Mouse (Mus musculus) megakaryocyte, embryonic 14.5 days (primary cell): ENCODE measurements around the gene Slc7a6os. TPM values are rescaled to one million over a fixed set of nuclear protein-coding genes. Genes with fewer than 3 reads are reported as not detected.
A peak's percentile ranks its signal among the peaks of the same experiment; 100 is the strongest.

Source experiments
- H3K27me3 ChIP-seq: replicated peaks from 2 replicates; pipeline ENCODE3; 2012; ENCODE audit warnings: inconsistent platforms
- H3K36me3 ChIP-seq: replicated peaks from 2 replicates; pipeline ENCODE3; 2012; ENCODE audit warnings: low read length, inconsistent platforms, mixed read lengths
- H3K4me1 ChIP-seq: 2 replicates; pipeline ENCODE4 v1.6.1; 2012; ENCODE audit warnings: inconsistent platforms
- H3K4me3 ChIP-seq: replicated peaks from 2 replicates; pipeline ENCODE3; 2012; ENCODE audit warnings: moderate library complexity, mild to moderate bottlenecking, inconsistent platforms
- H3K9me3 ChIP-seq: 2 replicates; pipeline ENCODE4 v1.6.1; 2012; ENCODE audit warnings: inconsistent platforms
- FLI1 ChIP-seq: IDR thresholded peaks from 2 replicates; pipeline ENCODE4 v1.6.1; 2012; ENCODE audit warnings: low read length, inconsistent platforms, mixed read lengths
- GATA1 ChIP-seq: IDR thresholded peaks from 3 replicates; pipeline ENCODE4 v1.6.1; 2012; ENCODE audit warnings: mixed read lengths, low read length, inconsistent platforms, borderline replicate concordance
- polyA plus RNA-seq: library from polyadenylated mRNA; stranded (reverse); fragments of >175 nt; gene quantifications from 2 replicates; pipeline ENCODE4 v1.2.3, GENCODE M21; 2012; ENCODE audit warnings: low replicate concordance; ENCODE audit not compliant: insufficient read depth

Slc7a6os gene
- 11.7 and 21.5 TPM in 2 replicates for polyA plus RNA-seq

DNA sequence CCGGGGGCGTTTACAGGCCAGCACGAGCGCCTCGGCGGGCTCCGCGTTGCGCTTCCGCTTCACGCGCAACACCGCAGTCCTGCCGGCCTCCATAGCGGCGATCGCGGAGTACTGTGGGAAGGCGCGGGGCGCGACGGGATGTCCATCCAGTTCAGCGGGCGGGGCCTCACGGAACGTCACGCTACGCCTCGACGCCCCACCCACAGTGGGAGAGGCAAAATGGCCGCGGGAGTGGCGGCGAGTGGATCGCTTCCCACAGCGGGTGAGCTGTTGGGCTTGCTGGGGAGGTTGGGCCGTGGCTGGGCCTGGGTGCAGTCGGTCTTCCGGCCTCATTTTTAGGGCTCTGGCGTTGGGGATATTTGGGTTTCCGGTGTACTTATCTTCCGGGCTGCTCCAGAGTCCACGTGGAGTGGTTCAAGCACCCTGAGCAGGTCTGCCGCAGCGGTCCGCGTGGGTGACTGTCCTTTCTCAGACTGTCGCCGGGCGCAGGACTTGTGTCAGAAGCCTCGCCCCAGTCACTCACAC lies at the start of gene Slc7a6os, which contains the start of gene Prmt7:
Gene Slc7a6os, minus strand, starts transcription at position 115 of the 525 bp plus-strand sequence.
Gene Prmt7, plus strand, starts transcription at position 116 of the 525 bp plus-strand sequence.
- Histone ChIP-seq H3K9me3 (no peaks in the 10 kb centered on the region), H3K27me3 (no peaks in the 10 kb centered on the region), H3K4me3 (peak within 1 kb of the TSS; percentile 95), H3K4me1 (peaks cover 34% of the 10 kb centered on the region), H3K36me3 (peaks cover 48% of the 10 kb centered on the region)
- TF ChIP-seq FLI1 (no peak), GATA1 (no peak)

DNA sequence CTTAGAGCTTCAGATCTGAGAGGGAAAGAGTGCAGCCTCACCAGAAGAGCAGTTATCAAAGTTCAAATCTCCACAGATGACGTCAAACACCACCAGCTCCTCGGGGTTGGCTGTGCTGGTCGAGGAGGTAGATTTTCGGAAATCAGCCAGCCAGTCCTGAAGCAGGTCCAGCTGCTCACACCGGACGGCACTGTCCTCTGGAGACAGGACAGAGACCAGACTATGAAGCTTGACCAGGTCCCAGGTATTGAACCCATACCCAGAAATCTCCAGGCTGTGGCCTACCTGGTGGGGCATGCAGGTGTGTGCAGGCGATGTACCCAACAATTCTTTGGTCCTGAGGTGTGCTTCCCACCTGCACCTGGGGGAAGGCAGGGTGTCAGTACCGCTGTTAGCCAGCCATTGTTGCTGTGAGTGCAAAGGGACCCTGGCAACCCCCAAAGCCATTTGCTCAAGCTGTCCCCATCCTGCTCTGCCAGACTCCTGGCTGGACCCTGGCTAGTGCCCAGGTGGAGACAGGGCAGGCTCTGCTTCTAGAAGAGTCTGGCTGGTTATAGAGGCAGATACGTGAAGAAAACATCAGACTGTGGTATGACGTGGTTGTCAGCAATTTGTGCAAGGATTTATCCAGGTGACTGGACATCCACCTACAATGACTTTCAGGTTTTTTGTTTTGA lies 49.0 kb upstream of the Slc7a6os start:
- TF ChIP-seq FLI1: no peak
- TF ChIP-seq GATA1: no peak
- H3K27me3 ChIP-seq: peaks cover 12% of the 10 kb centered on the region
- no peaks in the 10 kb centered on the region for H3K9me3 ChIP-seq
- H3K4me3 ChIP-seq: no peak overlapping the region
- peaks cover 18% of the 10 kb centered on the region for H3K4me1 ChIP-seq
- H3K36me3 ChIP-seq: peaks cover 39% of the 10 kb centered on the region

DNA sequence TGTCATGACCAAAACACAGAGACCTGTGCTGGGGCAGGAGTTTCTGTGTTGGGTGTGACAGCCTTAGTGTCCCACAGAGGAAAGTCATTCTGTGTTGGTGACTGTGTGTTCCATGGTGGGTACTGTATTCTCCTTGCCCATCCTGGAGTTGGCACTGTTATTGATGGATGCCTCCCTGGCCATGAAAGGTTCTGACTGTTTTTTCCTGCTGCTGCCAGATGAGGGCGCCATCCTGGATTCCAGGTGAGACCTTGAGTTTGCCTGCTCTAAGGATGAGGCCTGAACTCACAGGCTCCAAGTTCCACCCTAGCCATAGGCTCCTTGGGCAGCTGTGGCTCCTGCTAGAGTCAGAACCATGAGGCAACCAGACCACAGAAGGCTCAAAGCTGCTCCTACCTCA lies 47.4 kb upstream of the Slc7a6os start:
- Histone ChIP-seq H3K27me3 (no peaks in the 10 kb centered on the region), H3K36me3 (peaks cover 55% of the 10 kb centered on the region), H3K4me3 (no peak overlapping the region), H3K4me1 (peaks cover 33% of the 10 kb centered on the region), H3K9me3 (no peaks in the 10 kb centered on the region)
- TF ChIP-seq FLI1 (no peak), GATA1 (no peak)

DNA sequence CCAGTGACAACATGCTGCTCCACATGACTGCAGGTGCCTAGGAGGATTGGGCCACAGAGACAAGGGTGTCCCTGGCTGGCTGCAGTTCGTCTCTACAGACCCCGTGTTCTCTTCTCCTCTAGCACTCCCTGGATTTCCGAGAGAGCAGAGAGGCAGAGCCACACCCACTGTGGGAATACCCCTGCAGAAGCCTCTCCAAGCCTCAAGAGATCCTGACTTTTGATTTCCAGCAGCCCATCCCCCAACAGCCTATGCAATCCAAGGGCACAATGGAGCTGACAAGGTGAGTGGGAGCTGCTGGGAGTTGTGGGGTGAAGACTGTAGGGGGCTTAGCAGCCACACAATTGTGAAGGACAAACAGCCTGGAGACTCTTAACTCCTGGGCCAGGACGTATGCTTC lies 39.5 kb upstream of the Slc7a6os start:
- Histone ChIP-seq H3K9me3 (no peaks in the 10 kb centered on the region), H3K36me3 (peaks cover 95% of the 10 kb centered on the region), H3K4me1 (peaks cover 19% of the 10 kb centered on the region), H3K27me3 (peaks cover 2% of the 10 kb centered on the region), H3K4me3 (no peak overlapping the region)
- TF ChIP-seq GATA1 (no peak), FLI1 (no peak)

DNA sequence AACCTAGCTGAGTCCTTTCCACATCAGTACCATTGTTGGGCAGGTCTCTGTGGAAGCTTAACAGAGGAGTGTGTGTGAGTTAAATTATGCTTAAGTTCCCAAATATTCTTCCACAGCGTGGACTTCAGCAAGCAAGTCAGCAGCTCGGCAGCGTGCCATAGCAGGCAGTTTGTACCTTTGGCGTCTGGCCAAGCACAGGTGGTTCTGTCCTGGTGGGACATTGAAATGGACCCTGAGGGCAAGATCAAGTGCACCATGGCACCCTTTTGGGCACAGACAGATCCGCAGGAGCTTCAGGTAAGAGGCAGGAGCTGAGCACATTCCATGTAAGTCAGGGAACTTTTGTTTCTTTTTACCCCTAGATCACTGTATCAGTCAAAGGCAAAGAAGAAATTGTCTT lies 26.4 kb upstream of the Slc7a6os start:
- Histone ChIP-seq H3K36me3 (peaks cover 91% of the 10 kb centered on the region), H3K4me1 (peaks cover 9% of the 10 kb centered on the region), H3K27me3 (no peaks in the 10 kb centered on the region), H3K9me3 (no peaks in the 10 kb centered on the region), H3K4me3 (no peak overlapping the region)
- TF ChIP-seq GATA1: no peak
- no peak for TF ChIP-seq FLI1

DNA sequence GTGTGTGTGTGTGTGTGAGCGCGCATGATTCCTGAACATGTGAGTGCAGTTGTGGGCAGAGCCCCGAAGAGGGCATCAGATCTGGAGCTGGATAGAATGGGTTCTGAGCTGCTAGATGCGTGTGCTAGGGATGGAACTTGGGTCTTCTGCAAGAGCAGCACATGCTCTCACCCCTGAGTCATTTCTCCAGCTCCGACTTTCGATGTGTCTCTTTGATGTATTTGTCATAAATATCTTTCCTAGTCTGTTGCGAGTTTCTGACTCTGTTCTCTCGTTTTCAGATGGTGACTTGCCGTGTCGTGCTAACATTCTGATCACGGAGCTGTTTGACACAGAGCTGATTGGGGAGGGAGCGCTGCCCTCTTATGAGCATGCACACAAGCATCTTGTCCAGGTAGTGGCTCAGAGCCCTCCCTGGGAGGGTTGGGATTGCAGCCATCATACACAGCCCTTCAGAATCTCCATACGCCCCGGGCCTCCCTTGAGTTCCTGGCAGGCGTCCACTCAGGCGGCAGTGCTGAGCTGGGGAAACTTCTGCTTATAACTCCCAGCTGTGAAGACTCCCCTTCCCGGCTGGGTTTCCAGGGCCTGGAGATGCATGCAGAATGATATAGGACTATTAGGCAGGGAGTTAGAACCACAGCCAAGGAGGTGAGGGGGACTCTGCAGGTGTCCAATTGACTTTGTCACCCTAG lies 24.0 kb upstream of the Slc7a6os start:
- TF ChIP-seq FLI1 (no peak), GATA1 (no peak)
- Histone ChIP-seq H3K36me3 (peaks cover 86% of the 10 kb centered on the region), H3K4me1 (peaks cover 12% of the 10 kb centered on the region)

DNA sequence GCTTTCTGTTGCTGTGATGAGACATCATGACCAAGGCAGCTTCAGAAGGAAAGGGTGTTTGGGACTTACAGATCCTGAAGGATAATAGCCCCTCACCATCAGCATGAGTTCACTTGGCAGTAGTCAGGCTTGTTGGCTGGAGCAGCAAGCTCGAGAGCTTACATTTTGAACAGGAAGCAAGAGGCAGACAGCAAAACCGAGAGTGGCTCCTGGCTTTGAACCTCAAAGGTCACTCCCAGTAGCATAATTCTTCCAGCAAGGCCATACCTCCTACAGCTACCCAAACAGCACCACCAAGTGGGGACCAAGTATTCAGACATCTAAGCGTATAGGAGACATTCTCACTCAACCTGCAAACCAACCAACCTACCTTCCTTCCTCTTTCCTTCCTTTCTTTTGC lies 22.0 kb upstream of the Slc7a6os start:
- H3K36me3 ChIP-seq: peaks cover 77% of the 10 kb centered on the region
- H3K9me3 ChIP-seq: no peaks in the 10 kb centered on the region
- TF ChIP-seq GATA1 (no peak), FLI1 (no peak)
- no peak overlapping the region for H3K4me3 ChIP-seq
- H3K4me1 ChIP-seq: peaks cover 26% of the 10 kb centered on the region
- no peaks in the 10 kb centered on the region for H3K27me3 ChIP-seq

More for the DNA sequence above, 24.0 kb upstream of the Slc7a6os start:
- no peaks in the 10 kb centered on the region for H3K27me3 ChIP-seq
- H3K4me3 ChIP-seq: no peak overlapping the region
- no peaks in the 10 kb centered on the region for H3K9me3 ChIP-seq

DNA sequence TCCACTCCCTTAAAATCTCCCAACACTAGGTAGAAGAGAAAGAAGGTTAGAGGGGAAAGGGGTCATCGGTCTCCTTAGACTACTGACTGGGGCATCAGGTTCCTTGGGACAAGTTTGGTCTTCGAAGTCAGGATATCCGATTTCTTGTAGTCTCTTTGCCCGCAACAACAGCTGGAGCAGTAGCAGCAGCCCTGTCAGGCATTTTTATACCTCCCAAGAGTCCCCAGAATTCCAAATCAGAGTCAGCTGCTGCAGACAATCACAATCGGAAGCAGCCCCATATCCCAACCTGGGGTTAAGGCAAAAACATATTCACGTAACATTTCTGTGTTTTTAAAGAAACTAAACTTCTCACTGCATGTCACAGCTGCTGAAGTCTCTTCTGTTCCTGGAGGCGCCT lies 20.8 kb upstream of the Slc7a6os start:
- Histone ChIP-seq H3K9me3 (no peaks in the 10 kb centered on the region), H3K4me1 (peaks cover 28% of the 10 kb centered on the region), H3K36me3 (peaks cover 77% of the 10 kb centered on the region), H3K4me3 (no peak overlapping the region), H3K27me3 (no peaks in the 10 kb centered on the region)
- no peak for TF ChIP-seq FLI1
- no peak for TF ChIP-seq GATA1

DNA sequence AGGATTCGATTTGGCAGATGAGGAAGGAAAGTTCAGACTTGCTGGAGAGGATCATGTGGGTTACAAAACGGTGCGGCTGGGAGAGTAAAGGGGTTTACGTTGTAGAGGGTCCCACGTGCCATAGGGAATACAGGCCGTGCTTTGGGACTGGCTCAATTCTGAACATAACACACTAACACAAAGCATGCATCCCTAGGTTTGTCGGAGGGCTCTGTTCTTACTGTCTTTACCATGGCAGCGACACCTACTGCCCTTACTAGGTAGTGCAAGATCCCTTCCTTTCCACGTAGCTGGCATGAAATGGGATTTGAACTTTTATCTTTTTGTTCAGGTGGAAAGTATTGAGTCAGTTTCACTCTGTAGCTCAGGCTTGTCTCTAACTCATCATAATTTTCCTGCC lies 15.9 kb upstream of the Slc7a6os start:
- Histone ChIP-seq H3K27me3 (no peaks in the 10 kb centered on the region), H3K9me3 (no peaks in the 10 kb centered on the region), H3K36me3 (peaks cover 69% of the 10 kb centered on the region), H3K4me1 (peaks cover 25% of the 10 kb centered on the region), H3K4me3 (no peak overlapping the region)
- TF ChIP-seq GATA1 (no peak), FLI1 (no peak)

DNA sequence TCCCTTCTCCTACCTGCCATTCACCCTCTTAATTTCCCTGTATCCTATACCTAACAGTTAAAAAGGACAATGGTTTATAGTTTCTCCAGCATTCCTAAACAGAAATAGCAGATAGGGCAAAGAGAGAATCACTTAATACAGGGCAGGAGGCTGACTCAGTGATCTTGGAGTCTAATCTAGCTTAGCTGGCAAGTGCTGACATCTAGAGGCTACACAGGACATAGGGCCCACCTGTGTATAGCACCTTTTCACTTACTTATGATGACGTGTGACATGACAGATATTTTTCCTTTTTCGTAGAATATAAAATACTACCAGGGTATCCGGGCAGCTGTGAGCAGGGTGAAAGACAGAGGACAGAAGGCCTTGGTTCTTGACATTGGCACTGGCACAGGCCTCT lies 8.9 kb upstream of the Slc7a6os start:
- no peak for TF ChIP-seq GATA1
- no peak for TF ChIP-seq FLI1
- Histone ChIP-seq H3K9me3 (no peaks in the 10 kb centered on the region), H3K36me3 (peaks cover 84% of the 10 kb centered on the region)

More for the DNA sequence above, 8.9 kb upstream of the Slc7a6os start:
- no peak overlapping the region for H3K4me3 ChIP-seq
- H3K27me3 ChIP-seq: no peaks in the 10 kb centered on the region
- H3K4me1 ChIP-seq: peaks cover 11% of the 10 kb centered on the region
